Mouse (Mus musculus) thymus, adult 2 months (tissue): ENCODE measurements around the gene Mief1.

Experiments
- CTCF ChIP-seq: fragments of 200-500 bp; IDR thresholded peaks from 2 replicates; pipeline ENCODE4 v1.5.1; 2012; ENCODE audit warnings: mild to moderate bottlenecking, control low read depth, low read length, moderate library complexity, borderline replicate concordance; ENCODE audit not compliant: control insufficient read depth, poor library complexity, insufficient read depth; ENCODE audit errors: extremely low read depth
- POLR2A ChIP-seq: fragments of 200-500 bp; IDR thresholded peaks from 2 replicates; pipeline ENCODE4 v1.6.1; 2012; ENCODE audit warnings: mild to moderate bottlenecking, low read length, control low read depth, moderate library complexity; ENCODE audit not compliant: control insufficient read depth, poor library complexity, insufficient read depth; ENCODE audit errors: extremely low read depth

GRCm38 (mm10) chr15:80232331-80232730 lies 1.5 kb upstream of the Mief1 start:
- no peak for TF ChIP-seq POLR2A
- TF ChIP-seq CTCF: no peak
